Mouse (Mus musculus) CH12.LX (cell line): ENCODE measurements around the gene Slc1a7.

Experiments
- CTCF ChIP-seq, 2 experiments: IDR thresholded peaks in 1 of 2; conservative IDR thresholded peaks in 1 of 2; 2 replicates each; pipeline ENCODE4 v1.5.1; 2011 to 2012; ENCODE audit warnings: low read depth in 2 of 2, low read length in 2 of 2, improper control_type of control experiment in 1 of 2, inconsistent platforms in 1 of 2, mild to moderate bottlenecking in 1 of 2, moderate library complexity in 1 of 2
- E2F4 ChIP-seq: IDR thresholded peaks from 2 replicates; pipeline ENCODE4 v1.6.1; 2011; ENCODE audit warnings: low read depth, low read length, improper control_type of control experiment; ENCODE audit not compliant: insufficient replicate concordance
- HCFC1 ChIP-seq: IDR thresholded peaks from 2 replicates; pipeline ENCODE4 v1.6.1; 2012; ENCODE audit warnings: low read depth, mild to moderate bottlenecking, inconsistent platforms, low read length, improper control_type of control experiment
- NELFE ChIP-seq: IDR thresholded peaks from 2 replicates; pipeline ENCODE4 v1.6.1; 2011; ENCODE audit warnings: low read depth, low read length, improper control_type of control experiment
- NRF1 ChIP-seq: IDR thresholded peaks from 2 replicates; pipeline ENCODE4 v1.6.1; 2014; ENCODE audit warnings: low read depth, mild to moderate bottlenecking, inconsistent platforms, low read length, improper control_type of control experiment, moderate library complexity
- PAX5 ChIP-seq: IDR thresholded peaks from 2 replicates; pipeline ENCODE4 v1.6.1; 2012; ENCODE audit warnings: low read length, inconsistent platforms, mixed read lengths
- POLR2A ChIP-seq: IDR thresholded peaks from 2 replicates; pipeline ENCODE4 v1.6.1; 2011; ENCODE audit warnings: low read depth, mild to moderate bottlenecking, improper control_type of control experiment, low read length
- POLR2AphosphoS2 ChIP-seq: IDR thresholded peaks from 2 replicates; pipeline ENCODE4 v1.6.1; 2011; ENCODE audit warnings: low read depth, low read length, improper control_type of control experiment
- TBP ChIP-seq: conservative IDR thresholded peaks from 2 replicates; pipeline ENCODE4 v1.6.1; 2011; ENCODE audit warnings: low read depth, low read length, improper control_type of control experiment
- USF1 ChIP-seq: IDR thresholded peaks from 2 replicates; pipeline ENCODE4 v1.6.1; 2014; ENCODE audit warnings: low read depth, mild to moderate bottlenecking, inconsistent platforms, low read length, improper control_type of control experiment
- ZC3H11A ChIP-seq: IDR thresholded peaks from 2 replicates; pipeline ENCODE4 v1.6.1; 2012; ENCODE audit warnings: low read depth, mild to moderate bottlenecking, inconsistent platforms, low read length, improper control_type of control experiment

DNA sequence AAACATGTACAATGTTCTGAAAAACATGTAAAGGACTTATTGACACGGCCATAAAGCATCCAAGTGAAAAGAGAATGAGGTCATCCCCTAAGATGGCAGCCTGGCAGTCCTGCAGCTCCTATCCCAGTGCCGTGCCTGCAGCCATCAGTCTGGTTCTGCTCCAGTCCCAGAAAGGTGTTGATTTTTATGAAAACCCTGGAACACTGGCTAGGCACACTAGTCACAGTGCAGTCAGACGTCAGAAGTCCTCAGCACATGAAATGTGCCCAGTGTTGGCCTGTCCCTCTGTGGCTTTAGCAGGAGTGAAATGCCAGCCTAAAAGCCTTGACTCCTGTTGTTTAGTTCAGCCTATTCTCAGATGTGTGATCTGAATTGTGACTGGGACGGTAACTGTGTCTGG, 92.6 kb downstream of the Slc1a7 start:
- TF ChIP-seq CTCF (conservative IDR thresholded peaks at IDR 0.05 in 1 of 2, IDR thresholded peaks at IDR 0.05 in 1 of 2; ENCODE audit: low read depth in 2 of 2, low read length in 2 of 2): no peak
- no peak for TF ChIP-seq USF1
- no peak for TF ChIP-seq ZC3H11A
- TF ChIP-seq E2F4: no peak
- TF ChIP-seq POLR2A: no peak
- TF ChIP-seq POLR2AphosphoS2: no peak
- no peak for TF ChIP-seq NRF1
- no peak for TF ChIP-seq PAX5
- TF ChIP-seq NELFE: no peak
- TF ChIP-seq HCFC1: no peak
- no peak for TF ChIP-seq TBP
